Mouse (Mus musculus) embryonic facial prominence, embryonic 12.5 days (tissue): ENCODE measurements around the gene Tceal1. TPM values are rescaled to one million over a fixed set of nuclear protein-coding genes. Genes with fewer than 3 reads are reported as not detected.
A peak's percentile ranks its signal among the peaks of the same experiment; 100 is the strongest.

Source experiments
- ATAC-seq: fragments of 200-750 bp; cut with Nextera tagmentation; 2 replicates; pipeline ENCODE4 v1.8.0; 2017; ENCODE audit not compliant: insufficient number of reproducible peaks, insufficient read depth, low FRiP score, low TSS enrichment
- H3K27ac ChIP-seq: fragments of 300-500 bp; sonication (generic); 2 replicates; pipeline ENCODE4 v1.5.1; 2016; ENCODE audit warnings: mild to moderate bottlenecking
- H3K27me3 ChIP-seq: fragments of 300-500 bp; sonication (generic); 2 replicates; pipeline ENCODE4 v1.6.1; 2016; ENCODE audit warnings: mild to moderate bottlenecking, moderate library complexity
- H3K36me3 ChIP-seq: fragments of 300-500 bp; sonication (generic); 2 replicates; pipeline ENCODE4 v1.6.1; 2016; ENCODE audit warnings: mild to moderate bottlenecking
- H3K4me1 ChIP-seq: fragments of 300-500 bp; sonication (generic); 2 replicates; pipeline ENCODE4 v1.6.1; 2016
- H3K4me2 ChIP-seq: fragments of 300-500 bp; sonication (generic); replicated peaks from 2 replicates; pipeline ENCODE4 v1.6.1; 2016; ENCODE audit warnings: mild to moderate bottlenecking, moderate library complexity
- H3K4me3 ChIP-seq: fragments of 300-500 bp; sonication (generic); 2 replicates; pipeline ENCODE4 v1.5.1; 2016; ENCODE audit warnings: mild to moderate bottlenecking
- H3K9ac ChIP-seq: fragments of 300-500 bp; sonication (generic); 2 replicates; pipeline ENCODE4 v1.6.1; 2016; ENCODE audit warnings: mild to moderate bottlenecking, moderate library complexity
- H3K9me3 ChIP-seq: fragments of 300-500 bp; sonication (generic); 2 replicates; pipeline ENCODE4 v1.6.1; 2016; ENCODE audit warnings: mild to moderate bottlenecking, moderate library complexity
- WGBS: fragments of 180-500 bp; shearing (Covaris S2); methylation state at CpG from one replicate; pipeline ENCODE4 v1.1.7; 2016; 5-methylcytosine and 5-hydroxymethylcytosine counted together
- polyA plus RNA-seq: library from polyadenylated mRNA; unstranded; fragments of >200 nt; fragmentation: Nextera tagmentation; extraction: Ambion mirVana; gene quantifications from 2 replicates; pipeline ENCODE4 v1.2.1, GENCODE M21; 2016

Gene Tceal1
- polyA plus RNA-seq, 1 experiment from 2014 or later: 11.0 TPM

GRCm38 (mm10) chrX:136732016-136732415 lies 24.2 kb downstream of the Tceal1 start:
- 0 out of 2 replicates have a peak, but pooled peaks cover 5% of the 10 kb centered on the region for H3K36me3 ChIP-seq
- ATAC-seq: no peak
- WGBS: 86% methylated on average over 4 of the region's 4 CpGs

DNA sequence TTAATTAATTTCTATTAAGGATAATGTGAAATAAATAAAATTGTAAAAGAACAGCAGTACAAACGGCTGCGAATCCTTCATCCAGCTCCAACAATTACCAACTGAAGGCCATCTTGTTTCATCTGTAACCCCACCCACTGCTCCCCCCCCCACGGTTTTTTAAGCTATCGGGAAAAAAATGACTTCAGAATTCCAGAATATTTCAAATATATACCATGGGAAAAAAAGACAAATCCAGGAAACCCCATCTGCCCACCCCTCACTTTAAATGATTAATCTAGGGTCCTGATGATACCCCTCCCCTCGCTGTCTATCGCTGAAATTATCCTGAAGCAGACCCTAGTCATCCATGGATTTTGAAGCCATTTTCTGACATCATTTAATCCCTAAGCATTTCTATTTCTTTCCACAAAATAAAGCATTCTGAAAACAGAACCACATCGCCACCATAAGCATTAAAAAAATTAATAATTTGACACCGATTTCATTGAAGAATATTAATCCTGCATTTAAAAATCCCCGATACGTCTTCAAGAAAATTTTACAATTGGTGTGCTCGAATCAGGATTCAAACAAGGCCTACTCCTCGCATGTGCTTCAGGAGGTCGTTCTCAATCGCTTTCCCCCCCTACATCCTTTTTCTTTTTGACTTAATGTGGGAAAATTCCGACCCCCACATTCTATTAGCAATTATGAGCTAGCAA lies 32.5 kb downstream of the Tceal1 start:
- H3K9me3 ChIP-seq: no peaks in the 10 kb centered on the region
- no peak overlapping the region for H3K4me2 ChIP-seq
- H3K4me3 ChIP-seq: peak overlapping the region; percentile 47
- H3K27ac ChIP-seq: peak overlapping the region; percentile 82; the same call in 1 of the 2 replicates
- H3K27me3 ChIP-seq: no peaks in the 10 kb centered on the region
- H3K9ac ChIP-seq: peak overlapping the region; percentile 63
- WGBS: 23% methylated on average over 15 of the region's 15 CpGs
- no peaks in the 10 kb centered on the region; the same call in 1 of the 2 replicates for H3K4me1 ChIP-seq
- H3K36me3 ChIP-seq: no peaks in the 10 kb centered on the region
- no peak for ATAC-seq

More at GRCm38 (mm10) chrX:136732016-136732415, 24.2 kb downstream of the Tceal1 start:
- Histone ChIP-seq H3K9ac (no peak overlapping the region), H3K27ac (no peak overlapping the region), H3K9me3 (no peaks in the 10 kb centered on the region), H3K4me1 (no peaks in the 10 kb centered on the region), H3K4me2 (no peak overlapping the region), H3K27me3 (no peaks in the 10 kb centered on the region), H3K4me3 (no peak overlapping the region)

DNA sequence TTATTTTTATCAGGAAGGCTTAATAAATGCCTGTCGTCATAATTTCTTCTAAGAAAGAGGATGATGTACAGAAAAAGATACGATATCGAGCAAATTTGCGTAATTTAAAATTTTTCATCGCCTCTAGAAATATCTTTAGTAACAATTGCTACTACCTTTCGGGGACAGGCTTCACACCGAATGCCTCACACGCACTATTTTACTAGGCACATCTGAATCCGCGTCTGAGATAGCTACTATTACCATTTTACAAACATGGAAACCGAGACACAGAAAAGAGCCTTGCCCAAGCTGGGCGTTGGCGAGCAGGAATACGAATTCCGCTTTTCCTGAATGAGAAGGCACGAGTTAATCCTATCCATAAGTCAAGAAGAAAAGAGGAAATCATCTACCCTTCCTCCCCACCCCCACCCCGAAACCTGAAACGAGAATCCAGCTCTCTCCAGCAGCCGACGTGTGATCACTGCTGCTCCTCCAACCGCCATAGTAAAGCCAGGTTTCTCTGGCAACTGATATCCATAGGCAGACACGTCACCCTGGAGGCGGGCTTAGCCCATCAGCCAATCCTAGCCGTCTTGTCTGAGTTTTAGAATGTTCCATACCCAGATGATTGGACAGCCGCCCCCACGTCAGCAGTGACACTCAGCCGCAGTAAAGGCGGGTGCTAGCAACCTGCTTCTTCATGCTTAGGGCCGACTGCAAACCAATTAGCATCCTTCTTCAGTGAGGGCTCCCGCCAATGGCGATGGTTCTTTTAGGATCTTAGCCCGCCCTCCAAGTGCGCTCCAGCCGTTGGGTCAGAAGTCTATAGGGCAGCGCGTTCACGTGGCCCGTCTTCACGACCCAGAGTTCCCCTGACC lies 33.2 kb downstream of the Tceal1 start:
- H3K27me3 ChIP-seq: no peaks in the 10 kb centered on the region
- no peaks in the 10 kb centered on the region for H3K9me3 ChIP-seq
- H3K27ac ChIP-seq: peak overlapping the region; percentile 82
- H3K36me3 ChIP-seq: no peaks in the 10 kb centered on the region
- H3K4me1 ChIP-seq: no peaks in the 10 kb centered on the region; the same call in 1 of the 2 replicates
- ATAC-seq: peak; percentile 98
- H3K4me3 ChIP-seq: peak overlapping the region; percentile 47
- WGBS: 25% methylated on average over 39 of the region's 39 CpGs
- no peak overlapping the region for H3K4me2 ChIP-seq
- H3K9ac ChIP-seq: peak overlapping the region; percentile 63

GRCm38 (mm10) chrX:136741651-136742201 lies 33.9 kb downstream of the Tceal1 start:
- H3K4me2 ChIP-seq: peak overlapping the region; percentile 47
- peak; percentile 82 for ATAC-seq
- peak overlapping the region; percentile 86 for H3K27ac ChIP-seq
- H3K27me3 ChIP-seq: no peaks in the 10 kb centered on the region
- peak overlapping the region; percentile 47 for H3K4me3 ChIP-seq
- no peaks in the 10 kb centered on the region; the same call in 1 of the 2 replicates for H3K4me1 ChIP-seq
- 21% methylated on average over 43 of the region's 46 CpGs for WGBS
- H3K9ac ChIP-seq: peak overlapping the region; percentile 48
- H3K36me3 ChIP-seq: no peaks in the 10 kb centered on the region
- H3K9me3 ChIP-seq: no peaks in the 10 kb centered on the region

DNA sequence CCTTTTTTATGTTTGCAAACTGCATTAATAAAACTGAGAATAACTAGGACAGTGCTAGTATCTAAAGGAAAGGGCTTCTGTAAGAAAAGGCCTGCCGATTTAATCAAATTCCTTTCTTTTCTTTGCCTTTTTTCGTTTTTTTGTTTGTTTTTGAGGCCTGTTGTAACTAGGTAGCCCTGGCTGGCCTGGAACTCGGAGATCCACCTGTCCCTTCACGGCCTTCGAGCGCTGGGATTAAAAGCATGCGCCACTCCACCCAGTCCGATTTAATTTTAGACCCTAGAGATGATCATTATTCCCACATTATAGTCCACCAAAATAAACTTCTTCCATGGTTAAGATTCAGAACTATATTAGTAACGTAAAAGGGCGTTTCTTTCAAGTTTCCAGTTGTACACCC lies 34.5 kb downstream of the Tceal1 start:
- 35% methylated on average over 10 of the region's 10 CpGs for WGBS
- peak overlapping the region; percentile 47 for H3K4me2 ChIP-seq
- no peaks in the 10 kb centered on the region for H3K9me3 ChIP-seq
- ATAC-seq: no peak
- no peaks in the 10 kb centered on the region for H3K36me3 ChIP-seq
- peak overlapping the region; percentile 47 for H3K4me3 ChIP-seq
- H3K27ac ChIP-seq: peak overlapping the region; percentile 86
- H3K27me3 ChIP-seq: no peaks in the 10 kb centered on the region
- peak overlapping the region; percentile 48 for H3K9ac ChIP-seq
- no peaks in the 10 kb centered on the region; the same call in 1 of the 2 replicates for H3K4me1 ChIP-seq

GRCm38 (mm10) chrX:136742661-136743103 lies 34.9 kb downstream of the Tceal1 start:
- H3K9me3 ChIP-seq: no peaks in the 10 kb centered on the region
- H3K4me3 ChIP-seq: peak overlapping the region; percentile 47
- H3K27ac ChIP-seq: peak overlapping the region; percentile 86
- ATAC-seq: no peak
- no peaks in the 10 kb centered on the region for H3K36me3 ChIP-seq
- peak overlapping the region; percentile 47 for H3K4me2 ChIP-seq
- 28% methylated on average over 5 of the region's 5 CpGs for WGBS
- H3K4me1 ChIP-seq: no peaks in the 10 kb centered on the region; the same call in 1 of the 2 replicates
- H3K27me3 ChIP-seq: no peaks in the 10 kb centered on the region
- H3K9ac ChIP-seq: peak overlapping the region; percentile 48; the same call in 1 of the 2 replicates

GRCm38 (mm10) chrX:136743459-136743858 lies 35.7 kb downstream of the Tceal1 start, which contains the start of gene Morf4l2:
Morf4l2 (minus strand) TSS chrX:136743690.
- Histone ChIP-seq H3K9me3 (no peaks in the 10 kb centered on the region), H3K36me3 (no peaks in the 10 kb centered on the region), H3K27me3 (no peaks in the 10 kb centered on the region), H3K4me3 (peak within 1 kb of the TSS; percentile 47), H3K4me1 (no peaks in the 10 kb centered on the region; the same call in 1 of the 2 replicates), H3K27ac (peak within 1 kb of the TSS; percentile 86), H3K4me2 (peak within 1 kb of the TSS; percentile 47), H3K9ac (peak within 1 kb of the TSS; percentile 48; the same call in 1 of the 2 replicates)
- ATAC-seq: no peak
- WGBS: 89% methylated on average over 12 of the region's 12 CpGs

- no peaks in the 10 kb centered on the region for H3K9me3 ChIP-seq
- no peak overlapping the region for H3K4me2 ChIP-seq
- no peak overlapping the region for H3K4me3 ChIP-seq
- no peaks in the 10 kb centered on the region for H3K4me1 ChIP-seq
- ATAC-seq: no peak
- H3K36me3 ChIP-seq: no peaks in the 10 kb centered on the region
- 70% methylated on average over 8 of the region's 8 CpGs for WGBS
- H3K27ac ChIP-seq: no peak overlapping the region
- no peak overlapping the region for H3K9ac ChIP-seq
- H3K27me3 ChIP-seq: no peaks in the 10 kb centered on the region
Observed at GRCm38 (mm10) chrX:136744663-136745062, 36.9 kb downstream of the Tceal1 start.

- no peak overlapping the region for H3K4me3 ChIP-seq
Observed at GRCm38 (mm10) chrX:136749329-136749728, 41.5 kb downstream of the Tceal1 start.

DNA sequence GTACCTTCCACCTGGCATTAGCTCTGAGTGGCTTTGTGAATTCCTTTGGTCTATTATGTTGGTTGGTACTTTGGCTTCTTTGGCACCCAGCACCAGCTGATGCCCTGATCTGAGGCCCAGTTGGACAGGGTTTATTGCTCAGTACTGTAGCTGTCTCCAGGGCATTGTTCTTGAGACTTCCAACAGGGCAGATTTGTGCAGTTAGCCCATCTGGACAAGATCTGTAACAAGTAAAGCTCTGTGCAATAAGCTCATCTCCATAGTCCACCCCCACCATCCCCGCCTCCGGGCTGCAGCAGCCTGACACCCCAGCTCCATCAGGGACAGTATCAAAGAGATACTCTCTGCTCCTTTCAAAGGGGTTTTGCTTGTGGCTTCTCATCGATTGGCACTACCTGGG lies 47.7 kb downstream of the Tceal1 start:
- Histone ChIP-seq H3K27me3 (no peaks in the 10 kb centered on the region), H3K9me3 (no peaks in the 10 kb centered on the region), H3K4me2 (no peak overlapping the region), H3K4me3 (no peak overlapping the region), H3K27ac (no peak overlapping the region), H3K4me1 (no peaks in the 10 kb centered on the region), H3K36me3 (no peaks in the 10 kb centered on the region), H3K9ac (no peak overlapping the region)
- WGBS: 86% methylated on average over 3 of the region's 3 CpGs
- no peak for ATAC-seq

More at GRCm38 (mm10) chrX:136749329-136749728, 41.5 kb downstream of the Tceal1 start:
- no peak for ATAC-seq
- H3K4me1 ChIP-seq: no peaks in the 10 kb centered on the region
- H3K4me2 ChIP-seq: no peak overlapping the region
- H3K27ac ChIP-seq: no peak overlapping the region
- WGBS: 83% methylated on average over 4 of the region's 4 CpGs
- H3K9ac ChIP-seq: no peak overlapping the region
- no peaks in the 10 kb centered on the region for H3K27me3 ChIP-seq
- H3K36me3 ChIP-seq: no peaks in the 10 kb centered on the region
- H3K9me3 ChIP-seq: no peaks in the 10 kb centered on the region
